Mouse (Mus musculus) MEL (cell line): ENCODE data around the gene Clock. TPM values are rescaled to one million over a fixed set of nuclear protein-coding genes. Genes with fewer than 3 reads are reported as not detected.
A peak's percentile ranks its signal among the peaks of the same experiment; 100 is the strongest.

Source experiments
- DNase-seq: peaks from one replicate; pipeline ENCODE4 v3.0.0; 2011; ENCODE audit warnings: low read depth, low spot score
- H3K27ac ChIP-seq: 2 replicates; pipeline ENCODE4 v1.5.1; 2012; ENCODE audit warnings: low read depth, mild to moderate bottlenecking, control low read depth, low read length, moderate library complexity; ENCODE audit not compliant: control insufficient read depth
- H3K27me3 ChIP-seq, 2 experiments: fragments of 150-350 bp in 1 of 2; sonication (generic) in 1 of 2; 2 replicates each; pipeline ENCODE4 v1.6.1; 2012; ENCODE audit warnings: low read length in 2 of 2, mild to moderate bottlenecking in 2 of 2, improper control_type of control experiment in 1 of 2, moderate library complexity in 1 of 2; ENCODE audit not compliant: insufficient read depth in 2 of 2, control insufficient read depth in 1 of 2
- H3K36me3 ChIP-seq, 2 experiments: 2 replicates each; pipeline ENCODE4 v1.6.1; 2012 to 2014; ENCODE audit warnings: low read length in 2 of 2, improper control_type of control experiment in 1 of 2, inconsistent platforms in 1 of 2, mild to moderate bottlenecking in 1 of 2; ENCODE audit not compliant: insufficient read depth in 2 of 2, control insufficient read depth in 1 of 2
- H3K4me1 ChIP-seq, 2 experiments: fragments of 150-350 bp in 1 of 2; sonication (generic) in 1 of 2; 2 replicates each; pipeline ENCODE4 v1.6.1; 2012; ENCODE audit warnings: low read length in 2 of 2, improper control_type of control experiment in 1 of 2, mild to moderate bottlenecking in 1 of 2; ENCODE audit not compliant: insufficient read depth in 2 of 2, control insufficient read depth in 1 of 2
- H3K4me3 ChIP-seq, 2 experiments: fragments of 150-350 bp in 1 of 2; sonication (generic) in 1 of 2; 2 replicates each; pipeline ENCODE4 v1.5.1; 2012; ENCODE audit warnings: low read depth in 2 of 2, low read length in 2 of 2, mild to moderate bottlenecking in 2 of 2, moderate library complexity in 2 of 2, control low read depth in 1 of 2, improper control_type of control experiment in 1 of 2; ENCODE audit not compliant: control insufficient read depth in 1 of 2, insufficient read depth in 1 of 2
- H3K79me2 ChIP-seq: 2 replicates; pipeline ENCODE4 v1.6.1; 2012; ENCODE audit warnings: mild to moderate bottlenecking, low read length, moderate library complexity; ENCODE audit not compliant: control insufficient read depth, poor library complexity, insufficient read depth
- H3K9ac ChIP-seq: 2 replicates; pipeline ENCODE4 v1.6.1; 2012; ENCODE audit warnings: low read depth, mild to moderate bottlenecking, control low read depth, low read length, moderate library complexity; ENCODE audit not compliant: control insufficient read depth, poor library complexity, severe bottlenecking
- H3K9me3 ChIP-seq: fragments of 150-350 bp; sonication (generic); replicated peaks from 2 replicates; pipeline ENCODE4 v1.6.1; 2012; ENCODE audit warnings: mild to moderate bottlenecking, low read length, improper control_type of control experiment, moderate library complexity; ENCODE audit not compliant: insufficient read depth
- CTCF ChIP-seq, 3 experiments: IDR thresholded peaks in 2 of 3; conservative IDR thresholded peaks in 1 of 3; 2 replicates each; pipeline ENCODE4 v1.5.1; 2011 to 2012; ENCODE audit warnings: low read length in 3 of 3, low read depth in 2 of 3, mild to moderate bottlenecking in 2 of 3, improper control_type of control experiment in 1 of 3, inconsistent platforms in 1 of 3, mixed read lengths in 1 of 3, moderate library complexity in 1 of 3; ENCODE audit not compliant: control insufficient read depth in 1 of 3, insufficient read depth in 1 of 3, poor library complexity in 1 of 3, severe bottlenecking in 1 of 3
- GABPA ChIP-seq: IDR thresholded peaks from 2 replicates; pipeline ENCODE4 v1.6.1; 2012; ENCODE audit warnings: low read depth, mild to moderate bottlenecking, inconsistent platforms, low read length, improper control_type of control experiment, moderate library complexity
- GATA1 ChIP-seq: IDR thresholded peaks from 2 replicates; pipeline ENCODE4 v1.6.1; 2011; ENCODE audit warnings: low read depth, low read length, improper control_type of control experiment
- HCFC1 ChIP-seq: IDR thresholded peaks from 2 replicates; pipeline ENCODE4 v1.6.1; 2012; ENCODE audit warnings: low read depth, mild to moderate bottlenecking, inconsistent platforms, low read length, improper control_type of control experiment, moderate library complexity
- JUND ChIP-seq: IDR thresholded peaks from 2 replicates; pipeline ENCODE4 v1.6.1; 2011; ENCODE audit warnings: low read depth, mild to moderate bottlenecking, improper control_type of control experiment, low read length
- MAX ChIP-seq: IDR thresholded peaks from 2 replicates; pipeline ENCODE4 v1.6.1; 2011; ENCODE audit warnings: low read length, improper control_type of control experiment
- MXI1 ChIP-seq: IDR thresholded peaks from 2 replicates; pipeline ENCODE4 v1.6.1; 2011; ENCODE audit warnings: mild to moderate bottlenecking, low read depth, low read length, improper control_type of control experiment
- MYB ChIP-seq: IDR thresholded peaks from 2 replicates; pipeline ENCODE4 v1.6.1; 2011; ENCODE audit warnings: mild to moderate bottlenecking, low read depth, low read length, improper control_type of control experiment
- NELFE ChIP-seq: IDR thresholded peaks from 2 replicates; pipeline ENCODE4 v1.6.1; 2011; ENCODE audit warnings: low read depth, low read length, improper control_type of control experiment
- RCOR1 ChIP-seq: IDR thresholded peaks from 2 replicates; pipeline ENCODE4 v1.6.1; 2012; ENCODE audit warnings: low read depth, mild to moderate bottlenecking, inconsistent platforms, low read length, improper control_type of control experiment
- SMC3 ChIP-seq: IDR thresholded peaks from 2 replicates; pipeline ENCODE4 v1.6.1; 2011; ENCODE audit warnings: low read depth, low read length, improper control_type of control experiment
- TCF12 ChIP-seq: IDR thresholded peaks from 2 replicates; pipeline ENCODE4 v1.6.1; 2014; ENCODE audit warnings: low read depth, mild to moderate bottlenecking, inconsistent platforms, low read length, improper control_type of control experiment, moderate library complexity
- UBTF ChIP-seq: IDR thresholded peaks from 2 replicates; pipeline ENCODE4 v1.6.1; 2012; ENCODE audit warnings: low read depth, mild to moderate bottlenecking, inconsistent platforms, low read length, improper control_type of control experiment, moderate library complexity, borderline replicate concordance; ENCODE audit not compliant: insufficient read depth
- ZMIZ1 ChIP-seq: IDR thresholded peaks from 2 replicates; pipeline ENCODE4 v1.6.1; 2012; ENCODE audit warnings: low read depth, mild to moderate bottlenecking, inconsistent platforms, low read length, improper control_type of control experiment, moderate library complexity
- polyA plus RNA-seq, 2 experiments: library from polyadenylated mRNA; stranded (reverse) in 1 of 2; unstranded in 1 of 2; fragments of >175 nt in 1 of 2; fragments of >200 nt in 1 of 2; gene quantifications; 2 replicates each; pipeline versions ENCODE4 v1.2.1 to v1.2.4; 2012; ENCODE audit warnings: low replicate concordance in 2 of 2, low read depth in 1 of 2; ENCODE audit not compliant: insufficient read length in 2 of 2, insufficient read depth in 1 of 2, missing spikeins in 1 of 2
- total RNA-seq: library from RNA; depleted of rRNA; stranded (reverse); fragments of 300-350 nt; gene quantifications from 2 replicates; pipeline ENCODE4 v1.2.3, GENCODE M21; 2012

Gene Clock
- total and polyA plus RNA-seq, 3 experiments = 4.1 to 77.5 (median 6.3) TPM

DNA sequence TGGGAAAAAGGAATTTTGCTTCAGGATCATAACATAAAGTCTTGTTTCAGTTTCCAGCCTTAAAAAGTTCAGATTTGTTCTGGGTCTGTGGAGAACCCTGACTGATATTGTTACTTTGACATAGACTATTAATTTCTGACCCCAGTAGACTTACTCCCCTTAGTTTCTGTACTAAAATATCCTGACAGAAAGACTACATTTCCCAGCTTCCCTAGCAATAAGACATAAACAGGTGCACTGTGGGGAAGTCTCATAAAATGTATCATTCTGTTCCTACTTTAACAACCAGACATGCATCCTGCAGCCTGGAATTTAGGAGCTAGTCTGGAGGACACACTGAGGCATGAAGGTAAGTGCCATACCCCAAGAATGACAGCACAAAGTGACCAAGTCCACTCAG, 133.6 kb downstream of the Clock start:
- Histone ChIP-seq H3K27ac (no peak overlapping the region), H3K27me3 (peaks cover 0 to 4% of the 10 kb centered on the region in 2 experiments; a peak in 2 of 4 replicates), H3K4me3 (no peak overlapping the region), H3K9me3 (no peaks in the 10 kb centered on the region), H3K4me1 (no peaks in the 10 kb centered on the region), H3K9ac (no peak overlapping the region), H3K36me3 (no peaks in the 10 kb centered on the region), H3K79me2 (no peaks in the 10 kb centered on the region)
- TF ChIP-seq ZMIZ1 (no peak), HCFC1 (peak; percentile 58; the same call in 1 of the 2 replicates)
- DNase-seq = no peak

DNA sequence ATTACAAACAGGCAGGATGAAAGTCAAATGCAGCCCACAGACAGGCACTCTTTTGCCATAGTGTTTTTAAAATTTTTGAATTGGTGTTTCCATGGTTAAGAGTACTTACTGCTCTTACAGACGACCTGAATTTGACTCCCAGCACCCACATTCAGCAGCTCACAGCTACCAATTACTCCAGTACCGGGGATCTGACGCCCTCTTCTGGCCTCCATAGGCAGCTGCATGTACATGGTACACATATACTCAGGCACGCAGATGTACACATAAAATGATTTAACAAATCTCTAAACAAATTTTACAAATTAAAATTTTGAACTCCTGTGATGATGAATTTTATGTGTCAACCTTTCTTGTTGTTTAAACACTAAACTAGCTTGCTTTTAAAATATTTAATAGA, 134.1 kb downstream of the Clock start:
- no peaks in the 10 kb centered on the region for H3K79me2 ChIP-seq
- H3K36me3 ChIP-seq = no peaks in the 10 kb centered on the region
- no peaks in the 10 kb centered on the region for H3K9me3 ChIP-seq
- peak; percentile 34 for DNase-seq
- no peaks in the 10 kb centered on the region for H3K27me3 ChIP-seq
- H3K4me1 ChIP-seq = no peaks in the 10 kb centered on the region
- no peak overlapping the region for H3K27ac ChIP-seq
- H3K9ac ChIP-seq = no peak overlapping the region
- H3K4me3 ChIP-seq = no peak overlapping the region
- TF ChIP-seq RCOR1 (no peak), SMC3 (peak; percentile 28), CTCF (IDR thresholded peaks at IDR 0.05 in 2 of 3, conservative IDR thresholded peaks at IDR 0.05 in 1 of 3; ENCODE audit: control insufficient read depth in 1 of 3, insufficient read depth in 1 of 3, low read depth in 2 of 3, low read length in 3 of 3, poor library complexity in 1 of 3, severe bottlenecking in 1 of 3) (peak; percentile 11 to 22 (median 18); a peak in 1 of 6 replicates)

DNA sequence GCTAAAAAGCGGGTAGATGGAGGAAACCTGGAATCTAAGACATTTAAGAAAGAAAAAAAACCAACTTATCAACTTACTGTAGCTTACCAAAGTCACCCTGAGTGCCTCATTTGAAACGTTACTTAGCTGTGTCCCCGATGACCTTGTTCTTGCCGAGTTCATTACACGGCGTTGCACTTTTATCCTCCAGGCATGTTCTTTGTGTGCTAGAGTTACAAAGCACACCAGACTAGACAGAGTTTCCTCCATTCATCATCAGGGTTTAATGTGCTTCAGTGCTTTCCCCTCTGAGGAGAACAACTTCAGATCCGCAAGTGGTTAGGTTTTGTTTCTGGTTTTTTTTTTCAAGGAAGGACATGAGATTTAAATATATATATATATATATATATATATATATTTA, 139.8 kb downstream of the Clock start:
- TF ChIP-seq UBTF = no peak
- TF ChIP-seq GABPA = no peak
- TF ChIP-seq RCOR1 = no peak
- TF ChIP-seq NELFE = no peak
- no peak for TF ChIP-seq MYB
- no peak for TF ChIP-seq GATA1
- TF ChIP-seq SMC3 = no peak
- no peak for TF ChIP-seq TCF12
- no peak for TF ChIP-seq JUND
- TF ChIP-seq MXI1 = no peak
- TF ChIP-seq MAX = no peak
- TF ChIP-seq, all 39 proteins: peak for 0
- Histone ChIP-seq H3K9ac (no peak overlapping the region), H3K27me3 (no peaks in the 10 kb centered on the region), H3K4me3 (no peak overlapping the region), H3K4me1 (peaks cover 4 to 8% of the 10 kb centered on the region in 2 experiments), H3K9me3 (no peaks in the 10 kb centered on the region), H3K79me2 (no peaks in the 10 kb centered on the region), H3K27ac (no peak overlapping the region), H3K36me3 (peaks cover 0 to 5% of the 10 kb centered on the region in 2 experiments; a peak in 2 of 4 replicates)
- no peak for DNase-seq
